Mouse (Mus musculus) intestine, embryonic 14.5 days (tissue): ENCODE results near the gene Fmn2. TPM values are rescaled to one million over a fixed set of nuclear protein-coding genes. Genes with fewer than 3 reads are reported as not detected.
A peak's percentile ranks its signal among the peaks of the same experiment; 100 is the strongest.

Experiments used
- ATAC-seq: fragments of 200-750 bp; cut with Nextera tagmentation; replicated peaks from 2 replicates; pipeline ENCODE4 v1.8.0; 2017; ENCODE audit warnings: low read depth, moderate number of reproducible peaks, moderate TSS enrichment, moderate library complexity; ENCODE audit not compliant: low FRiP score, low TSS enrichment
- DNase-seq: peaks from one replicate; pipeline ENCODE4 v3.0.0-alpha.2; 2018; ENCODE audit warnings: low spot score
- H3K27ac ChIP-seq: fragments of 300-500 bp; sonication (generic); 2 replicates; pipeline ENCODE4 v1.5.1; 2014; ENCODE audit warnings: low read depth, mild to moderate bottlenecking, control low read depth
- H3K27me3 ChIP-seq: fragments of 300-500 bp; sonication (generic); replicated peaks from 2 replicates; pipeline ENCODE4 v1.6.1; 2014; ENCODE audit warnings: low read length, control low read depth; ENCODE audit not compliant: control insufficient read depth, insufficient read depth
- H3K36me3 ChIP-seq: fragments of 300-500 bp; sonication (generic); 2 replicates; pipeline ENCODE4 v1.6.1; 2014; ENCODE audit warnings: low read length, control low read depth; ENCODE audit not compliant: control insufficient read depth, insufficient read depth
- H3K4me1 ChIP-seq: fragments of 300-500 bp; sonication (generic); replicated peaks from 2 replicates; pipeline ENCODE4 v1.6.1; 2014; ENCODE audit warnings: low read length, control low read depth, mixed read lengths; ENCODE audit not compliant: control insufficient read depth, insufficient read depth
- H3K4me2 ChIP-seq: fragments of 300-500 bp; sonication (generic); 2 replicates; pipeline ENCODE4 v1.6.1; 2014; ENCODE audit warnings: low read length
- H3K4me3 ChIP-seq: fragments of 300-500 bp; sonication (generic); 2 replicates; pipeline ENCODE4 v1.5.1; 2014; ENCODE audit warnings: low read depth, low read length, control low read depth, mixed read lengths
- H3K9ac ChIP-seq: fragments of 300-500 bp; sonication (generic); 2 replicates; pipeline ENCODE4 v1.6.1; 2014; ENCODE audit warnings: mild to moderate bottlenecking, low read length
- H3K9me3 ChIP-seq: fragments of 300-500 bp; sonication (generic); 2 replicates; pipeline ENCODE4 v1.6.1; 2016; ENCODE audit warnings: low read length, control low read depth; ENCODE audit not compliant: control insufficient read depth
- WGBS: fragments of 180-500 bp; shearing (Covaris S2); extraction: QIAGEN DNeasy Blood & Tissue Kit; methylation state at CpG from one replicate; pipeline ENCODE4 v1.1.7; 2014; 5-methylcytosine and 5-hydroxymethylcytosine counted together
- polyA plus RNA-seq: library from polyadenylated mRNA; unstranded; fragments of >200 nt; fragmentation: Nextera tagmentation; extraction: Ambion mirVana; gene quantifications from 2 replicates; pipeline ENCODE4 v1.2.1, GENCODE M21; 2014

Fmn2 gene
- polyA plus RNA-seq, 1 experiment from 2014 or later = 2.1 TPM

- Histone ChIP-seq H3K36me3 (no peaks in the 10 kb centered on the region), H3K27me3 (no peaks in the 10 kb centered on the region), H3K4me1 (no peaks in the 10 kb centered on the region; the same call in 1 of the 2 replicates), H3K4me3 (no peak overlapping the region), H3K9ac (no peak overlapping the region), H3K4me2 (no peak overlapping the region), H3K27ac (no peak overlapping the region), H3K9me3 (no peaks in the 10 kb centered on the region)
- ATAC-seq (no peak), DNase-seq (no peak)
- 57% methylated on average over 11 of the region's 11 CpGs for WGBS
Observed at GRCm38 (mm10) chr1:174536742-174537453, 35.3 kb downstream of the Fmn2 start.

- Histone ChIP-seq H3K4me2 (no peak overlapping the region), H3K36me3 (no peaks in the 10 kb centered on the region), H3K4me1 (no peaks in the 10 kb centered on the region; the same call in 1 of the 2 replicates), H3K9me3 (no peaks in the 10 kb centered on the region), H3K27me3 (no peaks in the 10 kb centered on the region), H3K27ac (no peak overlapping the region), H3K4me3 (no peak overlapping the region), H3K9ac (no peak overlapping the region)
- WGBS = 81% methylated on average over 3 of the region's 3 CpGs
- DNase-seq = no peak
- ATAC-seq = no peak
Observed at GRCm38 (mm10) chr1:174537491-174537890, 35.9 kb downstream of the Fmn2 start.

GRCm38 (mm10) chr1:174548291-174548690, 46.7 kb downstream of the Fmn2 start:
- H3K27me3 ChIP-seq = no peaks in the 10 kb centered on the region
- H3K4me3 ChIP-seq = no peak overlapping the region
- H3K9me3 ChIP-seq = no peaks in the 10 kb centered on the region
- no peak overlapping the region for H3K27ac ChIP-seq
- 64% methylated on average over 5 of the region's 5 CpGs for WGBS
- DNase-seq (no peak), ATAC-seq (no peak)
- H3K36me3 ChIP-seq = no peaks in the 10 kb centered on the region
- H3K4me1 ChIP-seq = no peaks in the 10 kb centered on the region
- H3K9ac ChIP-seq = no peak overlapping the region
- no peak overlapping the region for H3K4me2 ChIP-seq

GRCm38 (mm10) chr1:174553272-174554007, 51.8 kb downstream of the Fmn2 start:
- Histone ChIP-seq H3K4me1 (no peaks in the 10 kb centered on the region), H3K27ac (no peak overlapping the region), H3K9ac (no peak overlapping the region), H3K4me3 (no peak overlapping the region), H3K4me2 (no peak overlapping the region), H3K9me3 (no peaks in the 10 kb centered on the region), H3K27me3 (no peaks in the 10 kb centered on the region), H3K36me3 (no peaks in the 10 kb centered on the region)
- ATAC-seq = no peak
- WGBS = 21% methylated on average over 2 of the region's 2 CpGs
- peak; percentile 58 for DNase-seq

- Histone ChIP-seq H3K4me2 (no peak overlapping the region), H3K4me3 (no peak overlapping the region), H3K36me3 (no peaks in the 10 kb centered on the region), H3K27me3 (no peaks in the 10 kb centered on the region), H3K4me1 (no peaks in the 10 kb centered on the region), H3K27ac (no peak overlapping the region), H3K9ac (no peak overlapping the region), H3K9me3 (no peaks in the 10 kb centered on the region)
- no peak for DNase-seq
- 85% methylated on average over 3 of the region's 3 CpGs for WGBS
- no peak for ATAC-seq
Observed at GRCm38 (mm10) chr1:174555412-174555811, 53.8 kb downstream of the Fmn2 start.

- ATAC-seq (no peak), DNase-seq (no peak)
- no peak overlapping the region for H3K9ac ChIP-seq
- no peak overlapping the region for H3K4me2 ChIP-seq
- H3K27ac ChIP-seq = no peak overlapping the region
- H3K27me3 ChIP-seq = no peaks in the 10 kb centered on the region
- no peak overlapping the region for H3K4me3 ChIP-seq
- H3K9me3 ChIP-seq = no peaks in the 10 kb centered on the region
- 65% methylated on average over 4 of the region's 4 CpGs for WGBS
- H3K36me3 ChIP-seq = no peaks in the 10 kb centered on the region
- H3K4me1 ChIP-seq = no peaks in the 10 kb centered on the region
Observed at GRCm38 (mm10) chr1:174557211-174557610, 55.6 kb downstream of the Fmn2 start.

GRCm38 (mm10) chr1:174557841-174558240, 56.2 kb downstream of the Fmn2 start:
- Histone ChIP-seq H3K27ac (no peak overlapping the region), H3K4me2 (no peak overlapping the region), H3K9ac (no peak overlapping the region), H3K4me3 (no peak overlapping the region), H3K4me1 (no peaks in the 10 kb centered on the region), H3K27me3 (no peaks in the 10 kb centered on the region), H3K9me3 (no peaks in the 10 kb centered on the region), H3K36me3 (no peaks in the 10 kb centered on the region)
- DNase-seq = no peak
- 74% methylated on average over 3 of the region's 3 CpGs for WGBS
- ATAC-seq = no peak

- Histone ChIP-seq H3K9me3 (no peaks in the 10 kb centered on the region), H3K27ac (no peak overlapping the region), H3K4me3 (no peak overlapping the region), H3K4me2 (no peak overlapping the region), H3K4me1 (no peaks in the 10 kb centered on the region), H3K9ac (no peak overlapping the region), H3K27me3 (no peaks in the 10 kb centered on the region), H3K36me3 (no peaks in the 10 kb centered on the region)
- ATAC-seq = no peak
- 94% methylated on average over 2 of the region's 2 CpGs for WGBS
- DNase-seq = no peak
Observed at GRCm38 (mm10) chr1:174558488-174558887, 56.9 kb downstream of the Fmn2 start.

GRCm38 (mm10) chr1:174564561-174564960, 62.9 kb downstream of the Fmn2 start:
- ATAC-seq (no peak), DNase-seq (no peak)
- no peaks in the 10 kb centered on the region for H3K4me1 ChIP-seq
- WGBS = 94% methylated on average over 6 of the region's 6 CpGs
- H3K4me3 ChIP-seq = no peak overlapping the region
- no peak overlapping the region for H3K9ac ChIP-seq
- H3K4me2 ChIP-seq = no peak overlapping the region
- H3K27me3 ChIP-seq = no peaks in the 10 kb centered on the region
- no peaks in the 10 kb centered on the region for H3K9me3 ChIP-seq
- no peak overlapping the region for H3K27ac ChIP-seq
- H3K36me3 ChIP-seq = no peaks in the 10 kb centered on the region
